Mouse (Mus musculus) fibroblast of lung, adult 2 months (primary cell): ENCODE measurements around the gene Ccdc58.
"Not testable (repeated sequence)": the region's sequence is repeated elsewhere in the genome, so short reads cannot be mapped to it uniquely, and the experiment has no call there.

Experiments used
- DNase-seq: peaks from one replicate; pipeline ENCODE4 v3.0.0-alpha.2; 2011; ENCODE audit warnings: low read depth

Gene Ccdc58

GRCm38 (mm10) chr16:36074772-36075171 lies 3.3 kb downstream of the Ccdc58 start:
- no peak for DNase-seq

- no peak for DNase-seq
Observed at GRCm38 (mm10) chr16:36079916-36080315, 8.4 kb downstream of the Ccdc58 start.

GRCm38 (mm10) chr16:36087846-36088245 lies 16.4 kb downstream of the Ccdc58 start:
- no peak for DNase-seq

GRCm38 (mm10) chr16:36089065-36089464 lies 17.6 kb downstream of the Ccdc58 start:
- no peak for DNase-seq

- DNase-seq = no peak
Observed at GRCm38 (mm10) chr16:36089850-36090616, 18.5 kb downstream of the Ccdc58 start.

- DNase-seq = no peak
Observed at GRCm38 (mm10) chr16:36090785-36091509, 19.5 kb downstream of the Ccdc58 start.

GRCm38 (mm10) chr16:36094079-36094478 lies 22.6 kb downstream of the Ccdc58 start:
- DNase-seq = no peak

- DNase-seq = not testable (repeated sequence)
Observed at GRCm38 (mm10) chr16:36097813-36098499, 26.5 kb downstream of the Ccdc58 start.

- DNase-seq = no peak
Observed at GRCm38 (mm10) chr16:36101526-36101925, 30.0 kb downstream of the Ccdc58 start.

- DNase-seq = no peak
Observed at GRCm38 (mm10) chr16:36102211-36102610, 30.7 kb downstream of the Ccdc58 start.

DNA sequence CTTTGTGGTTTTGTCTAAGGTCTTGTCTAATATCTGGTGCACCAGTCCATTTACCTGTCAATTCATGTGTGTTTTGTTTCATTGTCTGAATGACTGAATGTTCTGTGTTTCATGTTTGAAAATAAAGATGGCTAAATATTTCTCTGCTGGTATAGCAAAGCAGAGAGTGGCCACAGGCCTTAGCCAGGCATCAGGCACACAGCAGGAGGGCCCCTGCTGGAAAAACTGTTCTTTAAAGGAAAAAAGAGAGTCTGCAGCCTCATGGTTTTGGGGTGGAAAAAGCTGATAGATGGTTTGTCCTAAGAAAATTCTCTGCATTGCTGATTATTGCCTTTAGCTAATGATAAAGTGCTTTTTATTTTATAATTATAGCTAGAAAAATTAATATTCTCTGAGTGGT lies 40.0 kb downstream of the Ccdc58 start:
- not testable (repeated sequence) for DNase-seq

DNA sequence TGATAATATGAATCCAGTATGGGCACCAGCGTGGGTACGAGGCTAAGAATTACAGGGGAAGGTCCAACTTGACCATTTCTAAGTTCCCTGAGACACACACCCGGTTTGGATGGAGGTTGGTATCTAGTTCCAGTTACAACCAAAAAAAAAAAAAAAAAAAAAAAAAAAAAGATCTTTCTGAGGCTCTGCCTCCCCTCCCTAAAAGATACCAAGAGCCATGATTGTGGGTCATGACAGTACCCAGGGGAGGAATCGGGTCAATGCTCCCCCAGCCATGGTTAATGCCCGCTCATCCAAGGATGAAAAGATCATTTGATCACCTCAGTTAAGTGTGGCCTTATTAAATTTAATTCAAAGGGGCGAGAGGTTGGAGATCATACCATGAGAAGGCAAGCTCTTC lies 44.3 kb downstream of the Ccdc58 start:
- not testable (repeated sequence) for DNase-seq

DNA sequence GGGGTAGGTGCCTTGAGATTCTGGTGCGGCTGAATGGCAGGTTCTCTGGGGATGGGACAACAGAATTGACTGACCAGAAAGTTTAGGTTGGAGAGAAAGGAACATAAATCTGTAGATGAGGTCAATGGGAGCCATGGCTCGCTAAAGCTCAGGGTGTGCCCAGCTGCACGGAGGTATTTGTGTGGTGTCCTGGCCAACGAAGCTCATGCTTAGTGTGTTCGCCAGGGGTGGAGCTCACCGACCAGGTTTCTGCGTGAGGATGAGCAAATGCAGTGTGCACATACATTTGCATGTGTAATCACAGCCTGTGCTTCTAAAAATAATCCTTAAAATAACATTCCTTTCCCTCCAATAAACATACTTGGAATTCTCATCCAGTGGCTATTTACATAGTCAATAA lies 56.6 kb downstream of the Ccdc58 start:
- DNase-seq = no peak

DNA sequence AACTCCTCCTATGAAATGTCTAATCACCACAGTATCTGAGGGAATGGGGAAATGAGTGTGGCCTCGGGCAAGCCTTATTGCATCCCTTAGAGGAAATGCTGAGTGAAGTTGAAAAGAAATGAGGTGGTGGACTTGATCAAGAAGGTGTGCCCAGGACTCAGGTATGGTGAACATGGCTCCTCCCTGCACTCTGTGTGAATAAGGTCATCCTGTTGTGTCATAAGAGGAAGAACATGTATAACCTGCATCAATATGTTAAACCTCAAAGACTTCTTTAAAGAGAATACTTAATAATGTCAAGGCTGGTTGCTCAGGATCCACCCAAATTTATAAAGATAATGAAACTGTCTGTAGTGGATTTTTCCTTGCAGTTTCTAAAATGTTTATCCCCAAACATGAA lies 59.7 kb downstream of the Ccdc58 start, which contains the start of gene Csta1:
Csta1 (minus strand) TSS at position 101 of the 400 bp plus-strand sequence.
- no peak for DNase-seq

GRCm38 (mm10) chr16:36138201-36138600 lies 66.7 kb downstream of the Ccdc58 start:
- no peak for DNase-seq
